Mouse (Mus musculus): ENCODE measurements around the gene Mcmbp.

DNA sequence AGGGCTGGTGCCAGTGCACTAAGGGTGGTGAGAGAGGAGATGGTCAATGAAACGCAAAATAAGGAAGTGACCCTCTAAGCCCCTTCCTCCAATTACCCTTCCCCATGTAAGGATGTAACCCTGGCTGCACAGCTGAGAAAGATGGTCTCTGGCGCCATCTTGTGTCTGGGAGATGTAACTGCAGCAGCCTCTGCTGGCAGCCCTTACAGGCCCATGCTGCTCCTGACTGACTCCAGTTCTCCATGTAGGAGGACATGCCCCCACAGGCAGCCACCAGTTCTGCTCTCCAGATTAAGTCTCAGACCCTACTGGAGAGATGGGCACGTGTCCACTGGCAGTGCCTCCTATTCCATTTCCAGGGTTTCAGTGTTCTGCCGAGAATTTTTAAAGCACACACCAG is 34.6 kb downstream of the Mcmbp start:
- TF ChIP-seq CTCF (IDR thresholded peaks at IDR 0.05; ENCODE audit: control insufficient read depth, insufficient read depth, insufficient read length), result peak; percentile 93
- no peak for TF ChIP-seq USF1 (IDR thresholded peaks at IDR 0.05; ENCODE audit: low read depth)
- no peak for TF ChIP-seq MAX (IDR thresholded peaks at IDR 0.05)
- TF ChIP-seq MYOD1 (IDR thresholded peaks at IDR 0.05; ENCODE audit: control insufficient read depth, insufficient read length, low read depth), result no peak
- TF ChIP-seq MYOG (IDR thresholded peaks at IDR 0.05; ENCODE audit: control insufficient read depth, extremely low read depth, insufficient read length), result no peak
- TF ChIP-seq FOSL1 (IDR thresholded peaks at IDR 0.05; ENCODE audit: insufficient read depth, low read length, poor library complexity, severe bottlenecking), result no peak
- no peak for TF ChIP-seq CEBPB (IDR thresholded peaks at IDR 0.05; ENCODE audit: low read depth)

Measured in C2C12 (cell line).